Mouse (Mus musculus) retina, postnatal 1 day (tissue): Measurements from ENCODE around the gene Mpdz.

ENCODE experiments used
- DNase-seq: peaks from one replicate; pipeline ENCODE4 v3.0.0-alpha.2; 2012

The Mpdz gene

DNA sequence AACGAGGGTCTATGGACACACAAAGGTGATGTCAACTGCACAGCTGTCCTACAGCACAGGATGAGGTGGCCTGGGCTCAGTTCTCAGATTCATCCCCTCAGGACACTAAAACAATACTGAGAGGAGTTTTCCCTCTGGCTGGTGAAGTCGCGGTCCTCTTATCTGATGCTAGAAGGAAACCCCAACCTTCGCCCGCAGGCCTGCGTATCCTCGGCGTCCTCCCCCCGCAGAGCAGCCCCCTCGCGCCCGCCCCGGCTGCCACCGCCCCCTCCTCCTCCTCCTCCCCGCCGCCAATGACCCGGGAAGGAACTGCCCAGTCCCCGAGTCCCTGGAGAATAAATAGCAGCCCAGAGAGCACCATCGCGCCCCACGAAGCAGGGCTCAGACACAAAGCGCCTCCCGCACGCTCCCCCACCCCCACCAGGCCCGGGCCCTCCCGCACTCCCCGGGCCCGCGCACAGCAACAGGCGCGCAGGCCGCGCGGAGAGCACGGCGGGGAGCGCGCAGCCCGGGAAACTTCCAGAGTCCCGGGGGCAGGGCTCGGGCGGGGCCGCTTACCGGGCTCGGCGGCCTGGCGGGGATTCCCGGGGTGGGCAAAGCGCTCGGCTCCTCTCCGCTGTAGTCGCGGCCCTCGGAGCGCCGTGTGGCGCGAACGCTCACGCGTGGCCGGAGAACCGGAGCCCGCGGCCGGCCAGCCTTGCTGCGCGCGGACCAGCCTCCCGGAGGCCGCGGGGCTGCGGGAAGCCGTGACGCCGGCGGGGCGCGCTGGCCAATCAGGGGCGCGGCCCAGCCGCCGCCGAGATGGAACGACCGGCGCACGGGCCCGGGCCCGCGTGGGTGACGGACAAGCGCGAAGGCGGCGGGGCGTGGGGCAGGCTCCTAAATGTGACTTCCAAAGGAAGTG, at the start of gene Mpdz:
TSS of gene Mpdz (minus strand) at position 738 of the 904 bp plus-strand sequence.
- DNase-seq, result peak; percentile 83

DNA sequence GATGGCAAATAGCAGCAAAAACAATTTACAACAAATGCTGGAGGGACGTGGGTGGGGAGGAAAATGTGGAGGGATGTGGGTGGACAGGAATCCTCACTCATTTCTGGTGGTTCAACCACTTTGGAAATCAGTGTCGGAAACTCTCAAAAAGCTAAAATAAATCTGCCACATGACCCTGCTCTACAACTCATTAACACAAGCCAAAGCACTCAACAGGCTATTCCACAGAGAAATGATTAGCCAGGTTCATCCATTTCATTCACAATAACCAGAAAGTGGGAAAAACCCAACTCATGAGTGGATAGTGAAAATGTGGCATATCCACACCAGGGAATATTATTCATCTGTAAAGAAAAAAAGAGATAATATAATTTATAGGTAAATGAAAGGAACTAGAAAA, 47.9 kb upstream of the Mpdz start:
- DNase-seq, result no peak

DNA sequence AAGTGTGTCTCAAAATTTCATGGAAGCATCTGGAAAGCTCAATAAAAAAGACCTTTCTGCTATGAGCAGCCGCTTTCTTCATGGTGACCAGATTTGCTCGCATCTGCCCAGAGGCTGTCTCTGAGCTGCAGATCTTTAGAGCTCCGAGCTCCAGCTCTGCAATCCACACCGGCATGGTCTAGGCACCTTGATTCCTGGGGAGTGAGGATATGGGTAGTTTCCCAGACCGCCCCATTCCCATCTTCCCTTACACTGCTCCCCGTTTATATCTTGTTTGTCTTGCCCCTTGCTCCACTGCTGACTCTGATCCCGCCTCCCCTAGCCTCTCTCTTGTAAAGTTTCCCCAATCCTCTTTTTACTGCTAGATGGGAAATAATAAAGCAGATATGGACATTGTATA, 42.0 kb upstream of the Mpdz start:
- no peak for DNase-seq

DNA sequence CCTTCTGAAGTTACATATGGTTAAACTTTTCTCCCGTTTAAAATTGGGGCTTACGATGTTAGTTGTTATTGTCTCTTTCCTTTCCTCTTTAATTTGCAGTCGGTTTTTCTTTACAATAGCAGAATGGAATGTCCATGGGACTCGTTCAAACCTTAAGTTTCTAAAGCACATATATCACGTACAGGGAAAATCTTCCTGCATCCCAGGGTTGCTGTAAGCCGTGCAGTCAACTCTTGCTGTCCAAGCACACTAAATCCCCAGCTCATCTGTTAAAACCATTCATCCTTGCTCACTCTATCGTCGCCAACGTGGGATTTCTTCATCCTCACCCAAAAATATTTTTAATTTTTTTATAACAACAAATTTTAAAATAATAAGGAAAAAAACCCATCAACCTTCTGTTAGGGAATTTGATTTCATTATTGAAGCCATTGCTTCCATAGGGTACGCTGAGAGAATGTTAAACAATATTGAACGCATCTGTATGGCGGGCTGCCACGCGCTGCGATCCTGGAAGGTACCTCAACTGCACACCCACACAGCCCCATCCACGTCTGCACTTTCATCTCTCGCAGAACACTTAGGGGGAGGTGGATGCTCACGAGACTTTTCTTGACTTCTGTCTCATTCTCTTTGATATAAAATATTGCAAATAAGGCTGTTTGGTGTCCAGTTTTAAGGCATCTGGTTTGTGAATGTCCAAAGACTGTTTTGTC, 41.4 kb upstream of the Mpdz start:
- DNase-seq, result no peak

DNA sequence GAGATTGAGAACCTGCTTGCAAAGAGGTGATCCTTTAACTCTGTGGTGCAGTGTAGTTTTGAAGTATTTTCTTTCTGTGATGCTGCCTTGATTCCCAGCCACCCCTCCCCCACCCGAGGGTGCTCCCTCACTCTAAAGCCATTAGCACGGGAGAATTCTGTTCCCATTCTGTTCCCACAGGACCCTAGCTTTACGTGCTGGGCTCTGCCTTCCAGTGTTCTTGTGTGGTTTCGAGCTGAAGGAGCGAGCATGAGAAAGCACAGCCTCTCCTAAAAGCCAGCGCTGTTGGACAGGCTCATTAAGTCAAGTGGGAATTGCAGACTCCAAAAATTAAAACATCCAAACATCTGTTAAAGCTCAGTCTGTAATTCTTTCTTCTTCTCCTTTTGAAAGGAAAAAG, 40.5 kb upstream of the Mpdz start:
- DNase-seq, result peak; percentile 5

GRCm38 (mm10) chr4:81466821-81467220, 24.2 kb upstream of the Mpdz start:
- no peak for DNase-seq

GRCm38 (mm10) chr4:81465172-81465571, 22.6 kb upstream of the Mpdz start:
- no peak for DNase-seq

DNA sequence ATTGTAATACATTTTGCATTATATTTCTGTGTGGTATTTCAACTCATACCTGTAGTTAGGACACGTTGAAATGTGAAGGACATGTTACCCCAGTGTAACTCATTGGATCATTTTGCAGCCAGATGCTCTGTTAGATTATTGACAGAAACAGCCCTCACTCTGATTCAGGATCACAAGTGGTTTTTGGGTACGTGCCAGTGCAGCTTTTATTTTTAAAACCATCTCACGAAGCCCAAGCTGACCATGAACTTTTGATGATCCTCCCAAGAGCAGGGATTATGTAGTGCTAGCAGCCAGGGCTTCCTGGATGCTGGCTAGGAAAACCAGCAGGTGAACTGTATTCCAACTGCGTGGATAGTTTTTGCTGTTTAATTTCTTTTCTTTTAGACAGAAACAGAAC, 19.6 kb upstream of the Mpdz start:
- no peak for DNase-seq

DNA sequence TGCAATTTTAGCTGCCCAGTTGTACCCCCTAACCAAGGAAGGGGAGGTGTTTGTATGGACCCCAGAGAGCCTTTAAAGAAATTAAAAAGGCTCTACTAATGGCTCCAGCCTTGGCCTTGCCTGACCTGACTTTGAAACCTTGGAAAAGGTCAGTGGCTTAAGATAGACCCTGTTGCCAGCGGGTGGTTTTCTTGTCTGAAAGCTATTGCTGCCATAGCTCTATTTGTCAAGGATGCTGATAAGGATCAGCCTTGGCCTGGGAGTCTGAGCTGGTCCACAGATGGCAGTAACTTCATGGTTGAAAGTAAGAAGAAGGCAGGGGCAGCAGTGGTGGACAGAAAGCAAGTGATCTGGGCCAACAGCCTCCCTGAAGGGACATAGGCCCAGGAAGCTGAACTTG, 16.3 kb upstream of the Mpdz start:
- DNase-seq, result no peak

DNA sequence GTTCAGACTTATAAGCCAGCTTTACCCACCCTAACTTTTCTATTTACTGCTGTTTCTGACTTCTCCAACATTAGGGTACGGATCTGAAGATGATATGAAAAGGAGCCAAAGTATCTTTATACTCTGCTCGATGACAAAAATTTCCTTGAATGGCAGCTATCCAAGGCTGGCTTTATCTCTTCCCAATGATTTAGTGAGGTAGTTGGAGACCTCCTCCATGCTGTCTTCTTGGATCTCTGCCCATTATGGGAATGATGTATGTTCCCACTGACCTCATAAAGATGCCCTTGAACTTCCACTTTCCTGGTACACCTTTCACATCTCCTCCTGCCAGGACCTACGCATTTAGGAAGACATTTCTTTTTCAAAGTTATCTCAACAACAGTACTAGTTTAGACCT, 11.2 kb upstream of the Mpdz start:
- no peak for DNase-seq

GRCm38 (mm10) chr4:81452183-81452582, 9.6 kb upstream of the Mpdz start:
- DNase-seq, result no peak

DNA sequence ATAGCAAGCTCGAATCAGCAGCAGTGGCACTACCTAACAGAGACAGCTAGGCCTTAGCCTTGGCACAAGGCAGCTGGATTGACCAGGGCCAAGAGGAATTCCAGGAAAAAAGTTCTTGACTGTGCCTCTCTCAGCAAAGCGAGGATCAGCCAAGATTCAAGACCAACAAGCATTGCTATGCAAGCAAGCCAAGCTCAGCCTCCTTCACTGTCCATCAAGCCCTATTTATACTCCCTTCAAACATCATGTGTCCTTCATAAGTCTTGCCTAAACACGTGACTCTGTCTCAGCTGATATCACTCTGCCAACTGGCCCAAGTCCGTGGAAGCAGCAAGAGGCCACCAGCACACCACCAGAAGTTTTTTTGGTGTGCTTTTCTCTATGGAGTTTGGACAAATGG, 6.8 kb upstream of the Mpdz start:
- DNase-seq, result no peak

GRCm38 (mm10) chr4:81443566-81443965, 951 bp upstream of the Mpdz start:
- no peak for DNase-seq

DNA sequence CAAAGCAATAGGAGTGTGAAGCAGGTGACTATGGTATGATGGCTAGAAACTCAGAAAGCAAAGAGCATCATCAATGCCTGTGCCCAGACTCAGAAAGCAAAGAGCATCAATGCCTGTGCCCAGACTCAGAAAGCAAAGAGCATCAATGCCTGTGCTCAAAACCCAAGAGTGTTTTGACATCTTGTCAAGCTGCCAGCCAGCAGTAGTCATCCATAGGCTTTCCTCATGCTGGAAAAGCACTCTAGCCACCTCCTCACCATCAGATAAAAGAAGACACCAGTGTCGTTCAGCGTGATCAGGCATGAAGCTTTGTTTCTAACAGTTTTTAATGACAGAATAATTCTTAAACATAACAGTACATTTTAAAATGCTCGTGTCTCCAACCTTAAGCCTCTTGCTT, 8.7 kb downstream of the Mpdz start:
- DNase-seq, result no peak

DNA sequence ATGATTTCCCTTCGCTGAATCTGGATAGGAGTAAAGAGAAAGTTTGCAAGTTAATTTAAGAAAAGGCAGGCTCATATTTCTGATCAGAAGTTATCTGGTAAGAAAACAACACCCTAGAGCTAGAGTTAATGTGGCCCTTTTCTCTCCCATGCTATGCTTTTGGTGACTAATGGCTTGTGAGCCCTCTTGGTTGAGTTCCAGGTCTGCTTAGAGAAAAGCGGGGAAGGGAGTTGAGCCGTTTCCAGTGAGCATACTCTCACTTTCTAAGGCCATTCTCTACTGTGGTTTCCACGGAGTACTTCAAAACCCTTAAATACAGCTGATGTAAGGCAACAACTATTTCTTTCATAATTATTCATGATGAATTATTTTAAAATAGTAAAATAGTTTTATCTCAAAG, 11.8 kb downstream of the Mpdz start:
- no peak for DNase-seq

DNA sequence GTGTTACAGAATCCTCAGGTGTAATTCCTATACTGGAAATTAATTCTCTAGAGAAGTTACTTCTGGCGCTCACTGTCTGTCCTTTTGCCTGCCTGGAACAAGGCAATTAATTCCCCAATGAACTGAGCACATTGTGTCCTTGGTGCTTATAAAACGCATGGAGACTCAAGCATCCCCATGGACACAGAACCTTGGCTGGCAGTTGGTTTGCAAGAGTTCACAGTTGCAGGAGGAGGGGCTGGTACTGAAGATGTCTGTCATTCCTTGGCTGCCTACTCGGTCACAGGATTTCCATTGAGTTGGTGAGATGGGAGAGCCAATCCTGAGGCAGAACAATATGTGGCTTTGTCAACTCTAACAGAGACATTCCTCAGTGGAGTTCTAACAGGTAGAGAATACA, 12.5 kb downstream of the Mpdz start:
- DNase-seq, result no peak

GRCm38 (mm10) chr4:81429670-81430069, 12.9 kb downstream of the Mpdz start:
- no peak for DNase-seq

GRCm38 (mm10) chr4:81423556-81423955, 19.1 kb downstream of the Mpdz start:
- DNase-seq, result peak; percentile 56

GRCm38 (mm10) chr4:81421621-81422020, 21.0 kb downstream of the Mpdz start:
- DNase-seq, result no peak

DNA sequence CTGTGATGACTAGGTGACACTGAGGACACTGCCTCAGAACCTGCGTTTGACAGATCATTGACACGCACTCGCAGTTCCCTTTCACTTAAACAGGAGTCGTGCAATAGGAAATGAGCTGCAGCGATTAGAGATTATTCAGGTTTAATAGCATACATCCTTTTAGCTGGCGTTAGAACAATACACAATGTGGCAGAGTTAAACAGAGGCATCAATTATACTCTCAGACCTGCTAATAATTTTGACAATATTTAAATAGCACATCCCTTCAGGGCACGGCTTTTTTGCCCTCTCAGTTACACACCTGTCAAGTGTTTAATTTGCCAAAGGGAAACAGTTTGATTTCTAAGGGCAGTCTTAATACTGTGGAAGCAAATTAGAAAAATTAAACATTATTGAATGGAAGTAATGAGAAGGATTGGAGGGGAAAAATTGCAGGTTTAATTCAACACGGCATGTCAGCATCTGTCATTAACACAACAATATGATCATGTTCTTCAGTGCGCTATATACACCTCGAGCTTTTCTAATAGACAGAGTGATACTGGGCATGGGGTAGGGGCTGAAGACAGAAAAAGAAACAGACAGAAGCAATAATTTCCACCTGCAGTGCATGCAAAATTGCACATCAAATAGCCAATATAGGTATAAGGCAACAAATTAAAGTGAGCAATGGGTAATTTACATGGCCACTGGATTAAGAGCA, 27.1 kb downstream of the Mpdz start:
- DNase-seq, result no peak

- DNase-seq, result no peak
Measured at GRCm38 (mm10) chr4:81414684-81415323, 27.8 kb downstream of the Mpdz start.

DNA sequence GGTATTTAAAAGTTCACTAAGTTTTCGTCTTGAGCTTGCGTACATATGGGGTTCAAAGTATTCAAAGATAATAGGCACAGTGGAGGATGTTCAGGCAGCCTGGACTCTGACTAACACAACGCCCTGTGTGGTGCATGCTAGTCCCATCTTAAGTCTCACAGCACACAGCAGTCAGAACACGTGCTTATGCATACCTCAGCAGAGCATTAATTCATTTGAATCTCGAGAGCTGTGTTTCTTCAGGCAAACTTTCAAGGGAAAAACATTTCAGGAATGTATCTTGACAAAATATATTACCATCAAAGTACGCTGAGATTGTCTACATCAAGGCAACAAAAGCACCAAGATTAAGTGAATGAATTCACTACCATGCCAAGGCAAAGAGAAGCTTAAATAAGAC, 45.7 kb downstream of the Mpdz start:
- DNase-seq, result no peak

DNA sequence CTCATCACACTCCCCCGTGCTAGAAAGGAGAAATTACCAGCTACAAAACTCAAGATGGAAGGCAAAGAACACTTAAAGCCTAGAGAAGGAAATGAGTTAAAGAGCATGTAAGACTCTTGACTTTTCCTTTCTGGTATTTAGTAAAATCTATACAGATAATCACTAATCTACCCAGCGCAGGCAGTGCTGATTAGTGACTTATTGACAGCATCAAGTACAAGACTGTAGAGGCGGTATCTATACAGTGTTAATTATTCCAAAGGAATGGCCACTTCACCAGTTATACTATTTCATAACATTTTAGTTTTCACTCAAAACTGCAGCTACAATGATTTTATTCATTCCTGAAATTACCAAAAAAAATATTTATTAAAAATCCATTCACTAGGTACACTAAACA, 49.7 kb downstream of the Mpdz start:
- no peak for DNase-seq
